Mouse (Mus musculus) hematopoietic multipotent progenitor cell, adult 10-12 weeks (in vitro differentiated cells): Measurements from ENCODE around the gene Mindy4b-ps. TPM values are rescaled to one million over a fixed set of nuclear protein-coding genes. Genes with fewer than 3 reads are reported as not detected.

Experiments used
- polyA plus RNA-seq: library from polyadenylated mRNA; stranded (reverse); fragments of >175 nt; gene quantifications from 2 replicates; pipeline ENCODE4 v1.2.3, GENCODE M21; 2012; ENCODE audit warnings: low replicate concordance

Mindy4b-ps gene
- polyA plus RNA-seq, result not detected in 2 replicates

GRCm38 (mm10) chr3:58822211-58822610 is at the start of gene Mindy4b-ps:
Gene Mindy4b-ps, minus strand, starts transcription at chr3:58822311.

Other genes starting within 250 kb of the Mindy4b-ps start
- 24.6 and 30.9 TPM in 2 replicates for gene Selenot, start 245.7 kb downstream of the Mindy4b-ps start, polyA plus RNA-seq
- not detected in 2 replicates for gene Erich6, start 185.1 kb downstream of the Mindy4b-ps start, polyA plus RNA-seq
- gene Siah2, start 129.9 kb downstream of the Mindy4b-ps start, polyA plus RNA-seq, result 11.6 and 37.8 TPM in 2 replicates
- gene Clrn1, start 63.0 kb upstream of the Mindy4b-ps start, polyA plus RNA-seq, result not detected in 2 replicates
- 0.77 and 1.5 TPM in 2 replicates for gene Med12l, start 183.5 kb upstream of the Mindy4b-ps start, polyA plus RNA-seq